Mouse (Mus musculus): Measurements from ENCODE around the gene Tmem69. TPM values are rescaled to one million over a fixed set of nuclear protein-coding genes. Genes with fewer than 3 reads are reported as not detected.

Tmem69 gene
- polyA plus RNA-seq, 1 experiment from 2014 or later, result 37.7 TPM

Other genes starting within 250 kb of the Tmem69 start
- gene Mast2, start 91.8 kb downstream of the Tmem69 start, polyA plus RNA-seq (2014; fragmentation: Nextera tagmentation; extraction: Ambion mirVana), result 23.5 and 33.6 TPM in 2 replicates
- gene Ipp, start 48.4 kb downstream of the Tmem69 start, polyA plus RNA-seq (2014; fragmentation: Nextera tagmentation; extraction: Ambion mirVana), result 5.0 and 5.2 TPM in 2 replicates
- gene Gpbp1l1, start 1.7 kb upstream of the Tmem69 start, polyA plus RNA-seq (2014; fragmentation: Nextera tagmentation; extraction: Ambion mirVana), result 47.9 and 51.2 TPM in 2 replicates
- gene Ccdc17, start 40.7 kb upstream of the Tmem69 start, polyA plus RNA-seq (2014; fragmentation: Nextera tagmentation; extraction: Ambion mirVana), result 1.4 and 2.1 TPM in 2 replicates
- gene Nasp, start 72.0 kb upstream of the Tmem69 start, polyA plus RNA-seq (2014; fragmentation: Nextera tagmentation; extraction: Ambion mirVana), result 324 and 364 TPM in 2 replicates
- 727 and 756 TPM in 2 replicates for gene Akr1a1, start 95.7 kb upstream of the Tmem69 start, polyA plus RNA-seq (2014; fragmentation: Nextera tagmentation; extraction: Ambion mirVana)
- 1,282 and 1,318 TPM in 2 replicates for gene Prdx1, start 129.6 kb upstream of the Tmem69 start, polyA plus RNA-seq (2014; fragmentation: Nextera tagmentation; extraction: Ambion mirVana)
- 20.0 and 24.6 TPM in 2 replicates for gene Mmachc, start 152.5 kb upstream of the Tmem69 start, polyA plus RNA-seq (2014; fragmentation: Nextera tagmentation; extraction: Ambion mirVana)
- 24.9 and 33.3 TPM in 2 replicates for gene Ccdc163, start 152.6 kb upstream of the Tmem69 start, polyA plus RNA-seq (2014; fragmentation: Nextera tagmentation; extraction: Ambion mirVana)
- 10.5 and 12.9 TPM in 2 replicates for gene Tesk2, start 165.0 kb upstream of the Tmem69 start, polyA plus RNA-seq (2014; fragmentation: Nextera tagmentation; extraction: Ambion mirVana)